Mouse (Mus musculus) urinary bladder, postnatal 0 days (tissue): ENCODE data around the gene Sf3a2. TPM values are rescaled to one million over a fixed set of nuclear protein-coding genes. Genes with fewer than 3 reads are reported as not detected.
A peak's percentile ranks its signal among the peaks of the same experiment; 100 is the strongest.

Source experiments
- microRNA counts: library from miRNA; unstranded; fragments of <30 nt; microRNA quantifications from one replicate; lab custom pipeline; 2016
- microRNA-seq: library from miRNA; unstranded; fragments of <30 nt; microRNA quantifications from one replicate; pipeline ENCODE4, GENCODE M21; 2016
- polyA plus RNA-seq: library from polyadenylated mRNA; unstranded; fragments of >200 nt; fragmentation: Nextera tagmentation; extraction: Ambion mirVana; gene quantifications from 2 replicates; pipeline ENCODE4 v1.2.1, GENCODE M21; 2015

The Sf3a2 gene
- 34.2 and 40.0 TPM in 2 replicates for polyA plus RNA-seq

GRCm38 (mm10) chr10:80798150-80799006 is at the start of gene Sf3a2, which contains the start of gene Plekhj1:
Gene Sf3a2 (plus strand): TSS chr10:80798198.
Gene Plekhj1 (minus strand): TSS chr10:80798626.

DNA sequence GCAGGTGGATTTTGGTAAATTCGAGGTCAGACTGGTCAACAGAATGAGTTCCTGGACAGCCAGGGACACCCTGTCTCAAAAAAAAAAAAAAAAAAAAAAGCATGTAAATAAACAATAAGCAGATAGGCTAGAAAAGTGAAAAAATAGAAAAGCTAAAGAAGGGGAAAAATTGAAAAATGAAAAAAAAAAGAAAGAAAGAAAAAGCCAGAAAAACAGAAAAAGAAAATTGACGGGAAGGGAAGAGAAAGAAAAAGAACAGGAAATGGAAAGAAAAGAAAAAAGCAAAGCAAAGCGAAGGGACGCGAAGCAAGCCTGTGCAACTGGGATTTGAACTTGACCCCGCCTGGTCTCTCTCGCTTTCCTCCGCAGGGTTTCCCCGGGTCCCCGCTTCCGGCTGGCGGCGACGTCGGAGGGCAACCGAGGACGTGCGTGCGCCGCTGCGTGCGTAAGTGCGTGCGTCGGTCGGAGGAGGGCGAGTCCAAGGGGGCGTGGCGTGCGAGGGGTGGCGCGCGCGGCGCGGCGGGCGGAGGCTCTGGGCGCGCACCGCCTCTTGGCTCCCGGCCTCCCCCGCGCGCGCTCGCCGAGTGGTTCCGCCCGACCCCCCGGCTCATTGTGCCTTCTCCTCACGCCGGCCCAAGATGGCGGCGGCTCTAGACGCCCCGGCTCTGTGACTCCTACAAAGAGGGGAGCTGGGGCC is 43.3 kb upstream of the Sf3a2 start, which contains the start of gene Dot1l:
Gene Dot1l (plus strand): TSS at position 613 of the 697 bp plus-strand sequence.

DNA sequence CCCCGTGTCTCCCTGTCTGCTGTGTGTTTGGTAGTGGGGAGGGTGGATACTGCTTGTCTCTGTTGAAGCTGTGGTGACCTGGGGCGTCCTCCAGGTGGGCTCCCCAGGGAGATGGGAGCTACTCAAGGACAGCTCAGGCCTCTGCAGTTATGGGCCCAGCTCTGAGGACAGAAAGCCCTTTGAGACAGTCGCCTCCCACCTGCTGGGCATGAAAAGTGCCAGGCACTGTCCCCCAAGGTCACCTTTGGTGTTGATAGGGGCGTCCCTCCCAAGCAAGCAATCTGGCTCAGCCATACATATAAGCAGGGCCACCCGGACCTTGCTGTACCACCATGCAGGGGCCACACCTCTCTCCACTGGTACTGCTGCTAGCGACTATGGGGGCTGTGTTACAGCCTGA is 6.9 kb downstream of the Sf3a2 start, which contains the start of gene Amh:
Gene Amh (plus strand): TSS at position 328 of the 400 bp plus-strand sequence.

GRCm38 (mm10) chr10:80813366-80813765 is 15.4 kb downstream of the Sf3a2 start, which contains the start of gene Jsrp1:
Gene Jsrp1 (minus strand): TSS chr10:80813498.

GRCm38 (mm10) chr10:80826151-80827062 is 28.4 kb downstream of the Sf3a2 start, which contains the start of gene Oaz1:
Gene Oaz1 (plus strand): TSS chr10:80826656.

DNA sequence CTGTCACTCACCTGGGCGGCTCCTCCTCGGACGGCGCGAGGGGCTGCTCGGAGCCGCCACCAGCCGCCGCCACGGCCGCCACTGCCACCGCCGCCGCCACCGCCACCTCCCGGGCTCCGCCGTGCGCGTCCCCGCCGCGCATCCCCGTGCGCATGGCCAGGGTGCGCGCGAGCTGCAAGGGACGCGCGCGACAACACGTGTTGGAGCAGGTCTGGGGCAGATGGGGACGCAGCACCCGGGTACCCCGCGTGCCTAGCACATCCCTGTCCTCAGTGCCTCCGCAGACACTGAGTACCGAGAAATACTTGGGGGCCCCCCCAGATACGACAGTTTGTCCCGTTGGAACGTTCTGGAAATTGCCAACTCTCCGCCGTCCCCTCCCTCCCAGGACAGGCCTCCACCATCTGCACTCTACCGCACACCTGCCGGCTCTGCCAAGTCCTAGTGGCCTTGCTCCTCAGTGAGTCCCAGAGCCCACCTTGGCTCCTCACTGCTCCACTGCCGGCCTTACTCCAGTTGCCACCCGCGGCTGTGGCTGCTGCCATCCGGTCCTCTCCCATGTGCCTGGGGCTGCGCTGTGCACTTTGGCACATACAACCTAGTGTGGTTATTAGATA is 46.0 kb downstream of the Sf3a2 start, which contains the start of gene Lingo3:
Gene Lingo3 (minus strand): TSS at position 109 of the 617 bp plus-strand sequence.

MicroRNAs within 50 kb of the gene (microRNA counts, 519-probe panel; counts per million panel counts)
- microRNA mmu-miR-1982 (lab: Ali Mortazavi, UCI): not detected

Small RNA genes lying within 50 kb of the gene (microRNA-seq; reads per million reads assigned to microRNA genes)
- 3.1 reads per million, percentile 2 among the genes with 10 or more reads in this experiment for gene Mir1982

Other genes starting within 250 kb of the Sf3a2 start
- gene Rexo1, start 236.6 kb upstream of the Sf3a2 start, polyA plus RNA-seq: 8.7 and 9.3 TPM in 2 replicates
- 8.8 and 9.9 TPM in 2 replicates for gene Klf16, start 220.9 kb upstream of the Sf3a2 start, polyA plus RNA-seq
- 73.0 and 80.4 TPM in 2 replicates for gene Abhd17a, start 207.9 kb upstream of the Sf3a2 start, polyA plus RNA-seq
- 62.1 and 62.3 TPM in 2 replicates for gene Scamp4, start 195.3 kb upstream of the Sf3a2 start, polyA plus RNA-seq
- 3.7 and 5.5 TPM in 2 replicates for gene Adat3, start 195.3 kb upstream of the Sf3a2 start, polyA plus RNA-seq
- gene Gm49322, start 192.2 kb upstream of the Sf3a2 start, polyA plus RNA-seq: 0.82 and 1.4 TPM in 2 replicates
- gene Csnk1g2, start 175.4 kb upstream of the Sf3a2 start, polyA plus RNA-seq: 95.0 and 98.7 TPM in 2 replicates
- 29.3 and 31.7 TPM in 2 replicates for gene Btbd2, start 141.1 kb upstream of the Sf3a2 start, polyA plus RNA-seq
- gene Mknk2, start 120.1 kb upstream of the Sf3a2 start, polyA plus RNA-seq: 40.8 and 44.3 TPM in 2 replicates
- gene Mob3a, start 96.2 kb upstream of the Sf3a2 start, polyA plus RNA-seq: 64.5 and 80.1 TPM in 2 replicates
- 16.9 and 19.6 TPM in 2 replicates for gene Izumo4, start 96.0 kb upstream of the Sf3a2 start, polyA plus RNA-seq
- gene Ap3d1, start 55.9 kb upstream of the Sf3a2 start, polyA plus RNA-seq: 44.7 and 50.1 TPM in 2 replicates
- 6.0 and 6.6 TPM in 2 replicates for gene Dot1l, start 43.0 kb upstream of the Sf3a2 start, polyA plus RNA-seq
- 63.9 and 66.1 TPM in 2 replicates for gene Plekhj1, start 428 bp downstream of the Sf3a2 start, polyA plus RNA-seq
- not detected in 2 replicates for gene Amh, start 7.0 kb downstream of the Sf3a2 start, polyA plus RNA-seq
- 2.2 and 2.9 TPM in 2 replicates for gene Jsrp1, start 15.3 kb downstream of the Sf3a2 start, polyA plus RNA-seq
- gene Oaz1, start 28.5 kb downstream of the Sf3a2 start, polyA plus RNA-seq: 1,130 and 1,319 TPM in 2 replicates
- not detected in 2 replicates for gene Lingo3, start 45.8 kb downstream of the Sf3a2 start, polyA plus RNA-seq
- 135 and 148 TPM in 2 replicates for gene Lsm7, start 57.0 kb downstream of the Sf3a2 start, polyA plus RNA-seq
- gene Sppl2b, start 57.1 kb downstream of the Sf3a2 start, polyA plus RNA-seq: 17.8 and 19.5 TPM in 2 replicates
- gene Tmprss9, start 73.7 kb downstream of the Sf3a2 start, polyA plus RNA-seq: not detected in 2 replicates
- gene Timm13, start 102.8 kb downstream of the Sf3a2 start, polyA plus RNA-seq: 186 and 200 TPM in 2 replicates
- gene Lmnb2, start 120.0 kb downstream of the Sf3a2 start, polyA plus RNA-seq: 9.6 and 12.6 TPM in 2 replicates
- gene Gadd45b, start 131.9 kb downstream of the Sf3a2 start, polyA plus RNA-seq: 28.6 and 36.3 TPM in 2 replicates
- gene Gng7, start 216.7 kb downstream of the Sf3a2 start, polyA plus RNA-seq: 1.3 and 1.6 TPM in 2 replicates
- not detected in 2 replicates for gene Diras1, start 227.5 kb downstream of the Sf3a2 start, polyA plus RNA-seq
- 12.7 and 15.3 TPM in 2 replicates for gene Slc39a3, start 239.2 kb downstream of the Sf3a2 start, polyA plus RNA-seq